Mouse (Mus musculus) G1E (cell line): ENCODE measurements around the gene Gm42791. TPM values are rescaled to one million over a fixed set of nuclear protein-coding genes. Genes with fewer than 3 reads are reported as not detected.

ENCODE experiments used
- ATAC-seq: 2 replicates; pipeline ENCODE4 v1.8.0; 2016; ENCODE audit warnings: mild to moderate bottlenecking; ENCODE audit not compliant: insufficient number of reproducible peaks, poor library complexity, low FRiP score, severe bottlenecking; ENCODE audit errors: extremely low read depth
- DNase-seq: peaks from one replicate; pipeline ENCODE4 v3.0.0; 2012; ENCODE audit warnings: low spot score
- H3K27me3 ChIP-seq: 2 replicates; pipeline ENCODE4 v1.6.1; 2012; ENCODE audit warnings: mild to moderate bottlenecking, low read length, inconsistent platforms; ENCODE audit not compliant: insufficient read depth
- H3K36me3 ChIP-seq: replicated peaks from 2 replicates; pipeline ENCODE3; 2012; ENCODE audit warnings: mild to moderate bottlenecking, inconsistent platforms
- H3K4me1 ChIP-seq: 2 replicates; pipeline ENCODE4 v1.6.1; 2012; ENCODE audit warnings: low read depth, low read length, inconsistent platforms, mixed read lengths; ENCODE audit not compliant: insufficient read depth
- H3K4me3 ChIP-seq: 2 replicates; pipeline ENCODE4 v1.5.1; 2012; ENCODE audit warnings: low read depth, mild to moderate bottlenecking, inconsistent platforms, low read length, moderate library complexity, mixed read lengths
- H3K9me3 ChIP-seq: replicated peaks from 2 replicates; pipeline ENCODE4 v1.6.1; 2012; ENCODE audit warnings: inconsistent platforms
- CTCF ChIP-seq: IDR thresholded peaks from 2 replicates; pipeline ENCODE4 v1.5.1; 2012; ENCODE audit warnings: low read depth, low read length, inconsistent platforms, mixed read lengths
- GATA1 ChIP-seq: IDR thresholded peaks from 2 replicates; pipeline ENCODE4 v1.6.1; 2012; ENCODE audit warnings: borderline replicate concordance, low read length, inconsistent platforms, mixed read lengths
- GATA2 ChIP-seq: IDR thresholded peaks from 2 replicates; pipeline ENCODE4 v1.6.1; 2012; ENCODE audit warnings: low read depth, low read length, inconsistent platforms, borderline replicate concordance
- POLR2AphosphoS5 ChIP-seq: IDR thresholded peaks from 2 replicates; pipeline ENCODE4 v1.6.1; 2012; ENCODE audit warnings: low read depth, low read length, inconsistent platforms; ENCODE audit not compliant: insufficient replicate concordance
- TAL1 ChIP-seq: conservative IDR thresholded peaks from 2 replicates; pipeline ENCODE4 v1.6.1; 2012; ENCODE audit warnings: low read depth, low read length, inconsistent platforms, mixed read lengths
- polyA plus RNA-seq: library from polyadenylated mRNA; stranded (reverse); fragments of >175 nt; gene quantifications from 2 replicates; pipeline ENCODE4 v1.2.3, GENCODE M21; 2012
- total RNA-seq, 2 experiments: library from RNA; stranded (forward) in 1 of 2; stranded (reverse) in 1 of 2; fragments of 200-1000 nt in 1 of 2; fragments of >200 nt in 1 of 2; fragmentation: Nextera tagmentation in 1 of 2; gene quantifications; 2 replicates each; pipeline ENCODE4 v1.2.3; 2014 to 2017

Gene Gm42791
- total and polyA plus RNA-seq, 3 experiments, result not detected

- Histone ChIP-seq H3K4me3 (no peak overlapping the region), H3K4me1 (no peaks in the 10 kb centered on the region), H3K36me3 (no peaks in the 10 kb centered on the region), H3K9me3 (peaks cover 62% of the 10 kb centered on the region), H3K27me3 (no peaks in the 10 kb centered on the region)
- no peak for TF ChIP-seq GATA1
- TF ChIP-seq POLR2AphosphoS5, result no peak
- TF ChIP-seq GATA2, result no peak
- no peak for TF ChIP-seq CTCF
- TF ChIP-seq TAL1, result no peak
- DNase-seq (no peak), ATAC-seq (no peak)
Measured at GRCm38 (mm10) chr5:148944024-148944423, 50.9 kb downstream of the Gm42791 start.

- DNase-seq, result no peak
- peaks cover 64% of the 10 kb centered on the region for H3K9me3 ChIP-seq
Measured at GRCm38 (mm10) chr5:148943444-148943843, 51.5 kb downstream of the Gm42791 start.

GRCm38 (mm10) chr5:148942957-148943356 lies 52.0 kb downstream of the Gm42791 start:
- H3K4me1 ChIP-seq, result no peaks in the 10 kb centered on the region
- H3K9me3 ChIP-seq, result peaks cover 68% of the 10 kb centered on the region
- H3K4me3 ChIP-seq, result no peak overlapping the region
- TF ChIP-seq POLR2AphosphoS5, result no peak
- TF ChIP-seq GATA2, result no peak
- no peak for TF ChIP-seq TAL1
- no peak for TF ChIP-seq CTCF
- TF ChIP-seq GATA1, result no peak
- no peak for DNase-seq
- H3K36me3 ChIP-seq, result no peaks in the 10 kb centered on the region
- H3K27me3 ChIP-seq, result no peaks in the 10 kb centered on the region
- no peak for ATAC-seq

More at GRCm38 (mm10) chr5:148943444-148943843, 51.5 kb downstream of the Gm42791 start:
- H3K27me3 ChIP-seq, result no peaks in the 10 kb centered on the region
- ATAC-seq, result no peak
- H3K36me3 ChIP-seq, result no peaks in the 10 kb centered on the region
- no peaks in the 10 kb centered on the region for H3K4me1 ChIP-seq
- TF ChIP-seq TAL1 (no peak), GATA2 (no peak), POLR2AphosphoS5 (no peak), GATA1 (no peak), CTCF (no peak)
- H3K4me3 ChIP-seq, result no peak overlapping the region

GRCm38 (mm10) chr5:148942305-148942704 lies 52.6 kb downstream of the Gm42791 start:
- no peak for TF ChIP-seq GATA1
- TF ChIP-seq GATA2, result no peak
- TF ChIP-seq CTCF, result no peak
- TF ChIP-seq TAL1, result no peak
- no peak for TF ChIP-seq POLR2AphosphoS5
- DNase-seq, result no peak
- no peak for ATAC-seq
- Histone ChIP-seq H3K4me1 (no peaks in the 10 kb centered on the region), H3K36me3 (no peaks in the 10 kb centered on the region), H3K27me3 (no peaks in the 10 kb centered on the region), H3K4me3 (no peak overlapping the region), H3K9me3 (peaks cover 72% of the 10 kb centered on the region)

- no peaks in the 10 kb centered on the region for H3K36me3 ChIP-seq
- H3K9me3 ChIP-seq, result peaks cover 73% of the 10 kb centered on the region
- H3K4me1 ChIP-seq, result no peaks in the 10 kb centered on the region
- DNase-seq (no peak), ATAC-seq (no peak)
- TF ChIP-seq GATA1 (no peak), TAL1 (no peak), CTCF (no peak), GATA2 (no peak), POLR2AphosphoS5 (no peak)
- no peaks in the 10 kb centered on the region for H3K27me3 ChIP-seq
- H3K4me3 ChIP-seq, result no peak overlapping the region
Measured at GRCm38 (mm10) chr5:148941867-148942266, 53.1 kb downstream of the Gm42791 start.

GRCm38 (mm10) chr5:148939948-148940382 lies 55.0 kb downstream of the Gm42791 start:
- no peak overlapping the region for H3K4me3 ChIP-seq
- peaks cover 79% of the 10 kb centered on the region for H3K9me3 ChIP-seq
- H3K27me3 ChIP-seq, result no peaks in the 10 kb centered on the region
- H3K36me3 ChIP-seq, result no peaks in the 10 kb centered on the region
- TF ChIP-seq TAL1 (no peak), CTCF (no peak), GATA2 (no peak), POLR2AphosphoS5 (no peak), GATA1 (no peak)
- DNase-seq (no peak), ATAC-seq (no peak)
- no peaks in the 10 kb centered on the region for H3K4me1 ChIP-seq

GRCm38 (mm10) chr5:148936516-148936951 lies 58.4 kb downstream of the Gm42791 start:
- DNase-seq (no peak), ATAC-seq (no peak)
- H3K36me3 ChIP-seq, result no peaks in the 10 kb centered on the region
- no peaks in the 10 kb centered on the region for H3K4me1 ChIP-seq
- H3K4me3 ChIP-seq, result no peak overlapping the region
- TF ChIP-seq TAL1 (no peak), POLR2AphosphoS5 (no peak), CTCF (no peak), GATA1 (no peak)
- peaks cover 61% of the 10 kb centered on the region for H3K9me3 ChIP-seq
- H3K27me3 ChIP-seq, result no peaks in the 10 kb centered on the region
